Mouse (Mus musculus) E14TG2a.4 (cell line): Measurements from ENCODE around the gene Egln3.

Experiments used
- CTCF ChIP-seq: conservative IDR thresholded peaks from 2 replicates; pipeline ENCODE4 v1.5.1; 2014; ENCODE audit warnings: low read length
- NANOG ChIP-seq: IDR thresholded peaks from 2 replicates; pipeline ENCODE4 v1.6.1; 2014; ENCODE audit warnings: borderline replicate concordance, low read length, mixed read lengths
- POU5F1 ChIP-seq: IDR thresholded peaks from 2 replicates; pipeline ENCODE4 v1.6.1; 2014; ENCODE audit warnings: low read length, borderline replicate concordance

GRCm38 (mm10) chr12:54191608-54192304 lies 11.9 kb downstream of the Egln3 start:
- TF ChIP-seq CTCF = no peak
- no peak for TF ChIP-seq POU5F1
- TF ChIP-seq NANOG = no peak
